Mouse (Mus musculus): ENCODE results near the gene Pde1b. TPM values are rescaled to one million over a fixed set of nuclear protein-coding genes. Genes with fewer than 3 reads are reported as not detected.

Gene Pde1b
- total RNA-seq, 2 experiments from 2014 or later: 111 to 112 TPM

- peak in 1 of 2 experiments; percentile 26 for DNase-seq (ENCODE audit: low spot score in 2 of 2)
Measured at GRCm38 (mm10) chr15:103503660-103504059, 826 bp downstream of the Pde1b start.

GRCm38 (mm10) chr15:103509317-103509716 lies 6.5 kb downstream of the Pde1b start:
- DNase-seq (ENCODE audit: low spot score in 2 of 2): no peak

- DNase-seq (ENCODE audit: low spot score in 2 of 2): peak in 1 of 2 experiments; percentile 77
Measured at GRCm38 (mm10) chr15:103511652-103512051, 8.8 kb downstream of the Pde1b start.

- DNase-seq (ENCODE audit: low spot score in 2 of 2): no peak
Measured at GRCm38 (mm10) chr15:103513621-103514031, 10.8 kb downstream of the Pde1b start.

GRCm38 (mm10) chr15:103514119-103514518 lies 11.3 kb downstream of the Pde1b start:
- DNase-seq (ENCODE audit: low spot score in 2 of 2): peak; percentile 57 to 72

- no peak for DNase-seq (ENCODE audit: low spot score in 2 of 2)
Measured at GRCm38 (mm10) chr15:103514914-103515313, 12.1 kb downstream of the Pde1b start.

GRCm38 (mm10) chr15:103518600-103519385 lies 16.0 kb downstream of the Pde1b start:
- DNase-seq (ENCODE audit: low spot score in 2 of 2): no peak

GRCm38 (mm10) chr15:103519386-103520378 lies 16.8 kb downstream of the Pde1b start:
- DNase-seq (ENCODE audit: low spot score in 2 of 2): no peak

- no peak for DNase-seq (ENCODE audit: low spot score in 2 of 2)
Measured at GRCm38 (mm10) chr15:103522458-103523099, 19.7 kb downstream of the Pde1b start.

- DNase-seq (ENCODE audit: low spot score in 2 of 2): no peak
Measured at GRCm38 (mm10) chr15:103523156-103523555, 20.3 kb downstream of the Pde1b start.

GRCm38 (mm10) chr15:103530372-103530771 lies 27.5 kb downstream of the Pde1b start:
- DNase-seq (ENCODE audit: low spot score in 2 of 2): peak; percentile 59 to 87

GRCm38 (mm10) chr15:103534054-103534620 lies 31.3 kb downstream of the Pde1b start:
- no peak for DNase-seq (ENCODE audit: low spot score in 2 of 2)

- DNase-seq (ENCODE audit: low spot score in 2 of 2): no peak
Measured at GRCm38 (mm10) chr15:103535030-103535429, 32.2 kb downstream of the Pde1b start.

- DNase-seq (ENCODE audit: low spot score in 2 of 2): no peak
Measured at GRCm38 (mm10) chr15:103535786-103536185, 33.0 kb downstream of the Pde1b start.

GRCm38 (mm10) chr15:103536456-103536855 lies 33.6 kb downstream of the Pde1b start:
- DNase-seq (ENCODE audit: low spot score in 2 of 2): no peak

- DNase-seq (ENCODE audit: low spot score in 2 of 2): peak; percentile 70 to 79
Measured at GRCm38 (mm10) chr15:103537011-103537821, 34.4 kb downstream of the Pde1b start.

- peak; percentile 61 to 76 for DNase-seq (ENCODE audit: low spot score in 2 of 2)
Measured at GRCm38 (mm10) chr15:103537822-103538213, 35.0 kb downstream of the Pde1b start, which contains the start of gene Ppp1r1a. Ppp1r1a (minus strand) TSS chr15:103538003.

- no peak for DNase-seq (ENCODE audit: low spot score in 2 of 2)
Measured at GRCm38 (mm10) chr15:103539259-103539658, 36.4 kb downstream of the Pde1b start.

GRCm38 (mm10) chr15:103540646-103541045 lies 37.8 kb downstream of the Pde1b start:
- DNase-seq (ENCODE audit: low spot score in 2 of 2): no peak

GRCm38 (mm10) chr15:103542526-103542925 lies 39.7 kb downstream of the Pde1b start:
- no peak for DNase-seq (ENCODE audit: low spot score in 2 of 2)

Measured in layer of hippocampus, adult 18-20 months (tissue).